Mouse (Mus musculus) liver, embryonic 13.5 days (tissue): Measurements from ENCODE around the gene Olfr971. TPM values are rescaled to one million over a fixed set of nuclear protein-coding genes. Genes with fewer than 3 reads are reported as not detected.
"Not testable (repeated sequence)": the region's sequence is repeated elsewhere in the genome, so short reads cannot be mapped to it uniquely, and the experiment has no call there.

Source experiments
- ATAC-seq: fragments of 200-750 bp; cut with Nextera tagmentation; 2 replicates; pipeline ENCODE4 v1.8.0; 2017; ENCODE audit warnings: low read depth, mild to moderate bottlenecking, moderate number of reproducible peaks, moderate library complexity
- DNase-seq: peaks from one replicate; pipeline ENCODE4 v3.0.0; 2022
- H3K27ac ChIP-seq: fragments of 300-500 bp; sonication (generic); 2 replicates; pipeline ENCODE4 v1.5.1; 2015; ENCODE audit warnings: moderate library complexity, mild to moderate bottlenecking, inconsistent platforms
- H3K27me3 ChIP-seq: fragments of 300-500 bp; sonication (generic); 2 replicates; pipeline ENCODE4 v1.6.1; 2015; ENCODE audit warnings: mild to moderate bottlenecking, inconsistent platforms
- H3K36me3 ChIP-seq: fragments of 300-500 bp; sonication (generic); 2 replicates; pipeline ENCODE4 v1.6.1; 2015; ENCODE audit warnings: mild to moderate bottlenecking, inconsistent platforms
- H3K4me1 ChIP-seq: fragments of 300-500 bp; sonication (generic); replicated peaks from 2 replicates; pipeline ENCODE4 v1.6.1; 2015; ENCODE audit warnings: inconsistent platforms
- H3K4me2 ChIP-seq: fragments of 300-500 bp; sonication (generic); 2 replicates; pipeline ENCODE4 v1.6.1; 2015; ENCODE audit warnings: inconsistent platforms, mild to moderate bottlenecking, moderate library complexity
- H3K4me3 ChIP-seq: fragments of 300-500 bp; sonication (generic); replicated peaks from 2 replicates; pipeline ENCODE4 v1.5.1; 2015; ENCODE audit warnings: mild to moderate bottlenecking, inconsistent platforms
- H3K9ac ChIP-seq: fragments of 300-500 bp; sonication (generic); 2 replicates; pipeline ENCODE4 v1.6.1; 2015; ENCODE audit warnings: mild to moderate bottlenecking, inconsistent platforms
- H3K9me3 ChIP-seq: fragments of 300-500 bp; sonication (generic); replicated peaks from 2 replicates; pipeline ENCODE4 v1.6.1; 2016; ENCODE audit warnings: inconsistent platforms
- WGBS: fragments of 180-500 bp; shearing (Covaris S2); methylation state at CpG from one replicate; pipeline ENCODE4 v1.1.7; 2015; ENCODE audit not compliant: insufficient replicate concordance; 5-methylcytosine and 5-hydroxymethylcytosine counted together
- polyA plus RNA-seq: library from polyadenylated mRNA; unstranded; fragments of >200 nt; fragmentation: Nextera tagmentation; extraction: Ambion mirVana; gene quantifications from 2 replicates; pipeline ENCODE4 v1.2.1, GENCODE M21; 2015

Gene Olfr971
- polyA plus RNA-seq, result not detected in 2 replicates

GRCm38 (mm10) chr9:39836576-39836975, at the start of gene Olfr971:
Olfr971 (plus strand) TSS chr9:39836876.
- not testable (repeated sequence) for H3K27me3 ChIP-seq, H3K9ac ChIP-seq, H3K4me1 ChIP-seq, H3K4me3 ChIP-seq, H3K4me2 ChIP-seq, DNase-seq, H3K36me3 ChIP-seq, H3K9me3 ChIP-seq, ATAC-seq, H3K27ac ChIP-seq
- 49% methylated on average over 2 of the region's 2 CpGs for WGBS

GRCm38 (mm10) chr9:39790558-39790957, 46.1 kb upstream of the Olfr971 start, which contains the start of gene Olfr969:
Olfr969 (plus strand) TSS chr9:39790945.
- WGBS, result 45% methylated on average over 2 of the region's 2 CpGs
- Histone ChIP-seq H3K4me3 (no peak within 1 kb of the TSS), H3K9me3 (no peaks in the 10 kb centered on the region), H3K4me2 (no peak within 1 kb of the TSS), H3K27ac (no peak within 1 kb of the TSS), H3K9ac (no peak within 1 kb of the TSS), H3K4me1 (no peaks in the 10 kb centered on the region), H3K27me3 (no peaks in the 10 kb centered on the region), H3K36me3 (no peaks in the 10 kb centered on the region)
- DNase-seq (no peak), ATAC-seq (no peak)

GRCm38 (mm10) chr9:39808560-39808959, 28.1 kb upstream of the Olfr971 start, which contains the start of gene Olfr970:
Olfr970 (plus strand) TSS chr9:39808860.
- no peaks in the 10 kb centered on the region for H3K4me1 ChIP-seq
- no peak within 1 kb of the TSS for H3K27ac ChIP-seq
- H3K36me3 ChIP-seq, result no peaks in the 10 kb centered on the region
- no peaks in the 10 kb centered on the region for H3K27me3 ChIP-seq
- H3K9ac ChIP-seq, result no peak within 1 kb of the TSS
- ATAC-seq, result no peak
- 58% methylated on average over 4 of the region's 4 CpGs for WGBS
- no peak within 1 kb of the TSS for H3K4me3 ChIP-seq
- no peak for DNase-seq
- H3K9me3 ChIP-seq, result no peaks in the 10 kb centered on the region
- H3K4me2 ChIP-seq, result no peak within 1 kb of the TSS

- no peaks in the 10 kb centered on the region for H3K36me3 ChIP-seq
- H3K9me3 ChIP-seq, result no peaks in the 10 kb centered on the region
- no peaks in the 10 kb centered on the region for H3K27me3 ChIP-seq
- no peak within 1 kb of the TSS for H3K9ac ChIP-seq
- H3K27ac ChIP-seq, result no peak within 1 kb of the TSS
- no peak within 1 kb of the TSS for H3K4me3 ChIP-seq
- ATAC-seq (no peak), DNase-seq (no peak)
- no peak within 1 kb of the TSS for H3K4me2 ChIP-seq
- no peaks in the 10 kb centered on the region for H3K4me1 ChIP-seq
- WGBS, result 39% methylated on average over 2 of the region's 2 CpGs
These were observed 29.4 kb downstream of the Olfr971 start, which contains the start of gene Olfr972 for GRCm38 (mm10) chr9:39866122-39866521. Olfr972 (plus strand) TSS chr9:39866422.

GRCm38 (mm10) chr9:39871986-39872385, 35.3 kb downstream of the Olfr971 start:
- not testable (repeated sequence) for H3K27ac ChIP-seq, ATAC-seq, H3K27me3 ChIP-seq, H3K4me3 ChIP-seq, H3K9me3 ChIP-seq, H3K4me2 ChIP-seq, H3K36me3 ChIP-seq, DNase-seq, H3K4me1 ChIP-seq, H3K9ac ChIP-seq
- 58% methylated on average over 1 of the region's 1 CpGs for WGBS

- H3K4me3 ChIP-seq, ATAC-seq, H3K9ac ChIP-seq, H3K27me3 ChIP-seq, H3K4me2 ChIP-seq, H3K4me1 ChIP-seq, DNase-seq, H3K9me3 ChIP-seq, H3K27ac ChIP-seq, H3K36me3 ChIP-seq: not testable (repeated sequence)
- WGBS, result no CpG with 5 or more reads among the region's 4 CpGs
These were observed 41.1 kb downstream of the Olfr971 start for GRCm38 (mm10) chr9:39877541-39878396.

Other genes starting within 250 kb of the Olfr971 start
- 3.6 and 3.9 TPM in 2 replicates for gene AW551984, start 232.5 kb upstream of the Olfr971 start, polyA plus RNA-seq
- gene Olfr148, start 226.2 kb upstream of the Olfr971 start, polyA plus RNA-seq, result not detected in 2 replicates
- gene Olfr960, start 215.5 kb upstream of the Olfr971 start, polyA plus RNA-seq, result not detected in 2 replicates
- gene Olfr961, start 191.8 kb upstream of the Olfr971 start, polyA plus RNA-seq, result not detected in 2 replicates
- not detected in 2 replicates for gene Olfr963, start 169.7 kb upstream of the Olfr971 start, polyA plus RNA-seq
- gene Olfr149, start 129.8 kb upstream of the Olfr971 start, polyA plus RNA-seq, result not detected in 2 replicates
- gene Olfr965, start 125.5 kb upstream of the Olfr971 start, polyA plus RNA-seq, result not detected in 2 replicates
- gene Olfr150, start 105.9 kb upstream of the Olfr971 start, polyA plus RNA-seq, result not detected in 2 replicates
- gene Olfr967, start 90.6 kb upstream of the Olfr971 start, polyA plus RNA-seq, result not detected in 2 replicates
- not detected in 2 replicates for gene Olfr968, start 53.6 kb upstream of the Olfr971 start, polyA plus RNA-seq
- gene Olfr969, start 45.9 kb upstream of the Olfr971 start, polyA plus RNA-seq, result not detected in 2 replicates
- not detected in 2 replicates for gene Olfr970, start 28.0 kb upstream of the Olfr971 start, polyA plus RNA-seq
- gene Olfr972, start 29.5 kb downstream of the Olfr971 start, polyA plus RNA-seq, result not detected in 2 replicates
- gene Olfr229, start 70.5 kb downstream of the Olfr971 start, polyA plus RNA-seq, result not detected in 2 replicates
- not detected in 2 replicates for gene Olfr974, start 100.6 kb downstream of the Olfr971 start, polyA plus RNA-seq
- gene Olfr975, start 115.2 kb downstream of the Olfr971 start, polyA plus RNA-seq, result not detected in 2 replicates
- gene Olfr976, start 124.3 kb downstream of the Olfr971 start, polyA plus RNA-seq, result not detected in 2 replicates
- not detected in 2 replicates for gene Olfr978, start 155.2 kb downstream of the Olfr971 start, polyA plus RNA-seq
- gene Olfr979, start 166.6 kb downstream of the Olfr971 start, polyA plus RNA-seq, result not detected in 2 replicates
- gene Olfr980, start 172.7 kb downstream of the Olfr971 start, polyA plus RNA-seq, result not detected in 2 replicates
- not detected in 2 replicates for gene Olfr981, start 184.6 kb downstream of the Olfr971 start, polyA plus RNA-seq
- gene Olfr982, start 237.0 kb downstream of the Olfr971 start, polyA plus RNA-seq, result not detected in 2 replicates